Mouse (Mus musculus) gastrocnemius, postnatal 14 days (tissue): Measurements from ENCODE around the gene Gstm5. TPM values are rescaled to one million over a fixed set of nuclear protein-coding genes. Genes with fewer than 3 reads are reported as not detected.

Source experiments
- DNase-seq: peaks from one replicate; pipeline ENCODE4 v3.0.0; 2021; ENCODE audit warnings: mixed read lengths
- intact Hi-C: fragments of 180-260 bp; cut with DNase I; formaldehyde crosslinking; loops from one replicate; pipeline ENCODE4 v1.15.1; 2025; ENCODE audit warnings: low total_unique reads
- total RNA-seq, 2 experiments: library from RNA; stranded (reverse); gene quantifications; 2 replicates each; pipeline ENCODE4 v1.2.3; 2021

Gstm5 gene
- total RNA-seq, 2 experiments from 2014 or later = 58.5 to 60.1 TPM

- intact Hi-C loops = no loop called here
- DNase-seq = no peak
Observed at GRCm38 (mm10) chr3:107925335-107925734, 29.7 kb downstream of the Gstm5 start.

GRCm38 (mm10) chr3:107927841-107928240, 32.2 kb downstream of the Gstm5 start:
- intact Hi-C loops = no loop called here

GRCm38 (mm10) chr3:107928691-107929090, 33.1 kb downstream of the Gstm5 start:
- DNase-seq = peak; percentile 3
- intact Hi-C loops = no loop called here

More at GRCm38 (mm10) chr3:107927841-107928240, 32.2 kb downstream of the Gstm5 start:
- peak; percentile 1 for DNase-seq

- intact Hi-C loops = no loop called here
- no peak for DNase-seq
Observed at GRCm38 (mm10) chr3:107929243-107929642, 33.6 kb downstream of the Gstm5 start.

DNA sequence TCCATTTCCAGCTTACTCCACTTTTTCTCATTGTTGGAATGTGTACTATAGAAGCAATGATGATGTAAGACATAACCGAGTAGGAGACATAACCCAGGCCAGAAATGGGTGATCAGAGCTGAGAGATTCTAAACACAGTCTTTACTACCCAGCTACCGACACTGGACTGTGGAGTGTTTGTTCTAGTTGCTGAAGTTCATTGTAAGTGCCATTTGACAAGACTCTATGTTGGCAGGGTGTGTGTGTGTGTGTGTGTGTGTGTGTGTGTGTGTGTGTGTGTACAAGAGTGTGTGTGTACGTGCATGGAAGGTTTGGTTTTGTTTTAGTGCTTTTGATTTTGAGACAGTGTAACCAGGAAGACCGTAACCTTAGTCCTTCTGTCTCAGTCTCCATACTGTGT, 34.1 kb downstream of the Gstm5 start:
- no peak for DNase-seq
- intact Hi-C loops = no loop called here

DNA sequence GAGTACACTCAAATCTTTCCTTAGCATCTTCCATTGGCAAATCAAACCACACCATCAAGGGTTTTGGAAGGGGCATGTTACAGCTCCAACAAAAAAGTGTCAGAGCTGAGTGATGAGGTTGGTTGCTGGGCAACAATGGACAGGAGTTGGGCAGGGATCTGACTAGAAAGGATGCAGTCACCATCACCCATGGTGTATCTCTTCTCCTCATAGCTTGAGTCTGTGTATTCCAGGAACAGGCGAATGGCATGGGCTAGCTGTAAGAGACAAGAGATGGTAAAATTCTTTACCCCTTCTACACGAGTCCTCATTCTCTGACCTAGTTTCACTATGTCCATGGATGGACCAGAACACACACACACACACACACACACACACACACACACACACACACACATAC, 35.5 kb downstream of the Gstm5 start:
- intact Hi-C loops = no loop called here
- no peak for DNase-seq

DNA sequence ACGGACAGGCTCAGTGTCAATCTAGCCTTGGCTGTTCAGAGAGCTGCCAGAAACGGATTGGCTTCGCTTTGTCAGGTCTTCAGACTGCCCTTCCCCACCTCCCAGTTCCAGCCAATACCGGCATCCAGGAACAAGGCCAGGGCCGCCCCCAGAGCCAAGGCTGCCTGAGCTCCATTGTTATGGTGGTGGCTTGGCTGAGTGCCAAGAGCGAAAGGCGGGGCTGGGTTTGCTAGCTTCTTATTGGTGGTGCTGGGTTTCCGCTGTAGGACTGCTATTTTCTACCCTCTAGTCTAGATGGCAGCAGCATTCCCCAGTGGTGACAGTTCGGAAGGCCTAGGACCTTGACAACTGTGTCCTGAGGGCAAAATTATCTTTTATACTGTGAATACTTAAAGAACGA, 36.0 kb downstream of the Gstm5 start, which contains the start of gene Gstm7:
Gene Gstm7, minus strand, starts transcription at position 148 of the 400 bp plus-strand sequence.
- DNase-seq = peak; percentile 97
- intact Hi-C loops = no loop called here

- peak; percentile 3 for DNase-seq
- intact Hi-C loops = no loop called here
Observed at GRCm38 (mm10) chr3:107932128-107932527, 36.5 kb downstream of the Gstm5 start.

DNA sequence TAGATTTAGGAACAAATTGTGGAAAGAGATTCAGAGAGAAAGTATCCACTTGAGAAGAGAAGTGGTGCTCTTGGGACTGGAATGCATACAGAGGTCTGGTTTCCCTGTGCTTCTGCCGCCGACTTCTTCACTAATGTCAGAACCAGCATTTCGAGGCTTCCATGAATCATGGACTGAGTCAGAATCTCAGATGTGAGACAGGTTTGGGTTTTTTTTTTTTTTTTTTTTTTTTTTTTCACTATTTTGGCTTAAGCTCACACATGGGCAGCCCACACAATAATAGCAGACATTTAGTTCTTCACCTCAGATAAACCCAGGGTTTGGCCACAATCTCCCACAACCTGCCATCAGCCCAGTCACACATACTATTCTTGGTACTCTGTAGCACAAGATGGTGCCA, 39.6 kb downstream of the Gstm5 start:
- DNase-seq = no peak
- intact Hi-C loops = no loop called here

DNA sequence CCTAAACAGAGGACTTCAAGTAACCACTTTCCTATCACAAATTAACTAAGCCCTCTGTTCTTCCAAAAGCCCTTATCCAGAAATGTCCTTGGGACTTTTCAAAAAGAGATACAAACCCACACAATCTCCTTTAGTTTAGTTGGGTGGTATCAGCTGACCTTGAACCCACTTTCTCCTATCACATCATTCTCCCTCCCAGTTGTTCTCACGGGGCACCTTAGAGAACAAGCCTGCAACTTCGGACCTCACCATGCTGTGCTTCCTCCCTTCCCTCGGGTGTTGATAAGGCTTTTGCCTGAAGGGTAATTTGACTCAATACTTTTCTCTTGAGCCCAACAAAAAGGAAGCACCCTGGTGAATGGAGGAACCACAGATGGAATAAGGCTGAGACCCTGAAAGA, 40.3 kb downstream of the Gstm5 start:
- no peak for DNase-seq
- intact Hi-C loops = no loop called here

- DNase-seq = peak; percentile 75
- intact Hi-C loops = no loop called here
Observed at GRCm38 (mm10) chr3:107939403-107939802, 43.8 kb downstream of the Gstm5 start.

DNA sequence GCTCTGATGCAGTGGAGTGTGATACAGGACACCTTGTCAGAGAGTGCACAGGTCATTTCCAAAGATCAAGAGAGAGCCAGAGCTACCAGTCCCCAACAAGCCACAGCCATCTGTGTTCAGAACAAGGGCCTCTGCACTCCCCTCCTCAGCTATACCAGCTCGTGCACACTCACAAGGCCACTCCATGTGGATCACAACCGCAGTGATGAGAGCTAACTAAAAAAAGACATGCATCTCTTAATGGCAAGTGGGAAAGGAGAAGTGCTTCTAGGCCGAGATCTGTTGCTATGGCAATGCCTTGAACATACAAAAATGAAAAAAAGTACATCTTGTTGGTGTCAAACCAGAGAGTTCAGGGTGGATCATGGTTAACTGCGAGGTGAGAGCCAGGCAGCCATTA, 44.2 kb downstream of the Gstm5 start:
- DNase-seq = no peak
- intact Hi-C loops = loop anchor here (5.0 to 10.0 kb wide), 2 partner anchors 122 to 215 kb away; partner anchors contain the start of gene Gpr61

- no peak for DNase-seq
- intact Hi-C loops = loop anchor here (5.0 to 10.0 kb wide), 2 partner anchors 122 to 214 kb away; partner anchors contain the start of gene Gpr61
Observed at GRCm38 (mm10) chr3:107940524-107940923, 44.9 kb downstream of the Gstm5 start.

- DNase-seq = no peak
- intact Hi-C loops = loop anchor here (5.0 to 10.0 kb wide), 2 partner anchors 121 to 214 kb away; partner anchors contain the start of gene Gpr61
Observed at GRCm38 (mm10) chr3:107941261-107941660, 45.6 kb downstream of the Gstm5 start.

- intact Hi-C loops = loop anchor here (5.0 to 10.0 kb wide), 2 partner anchors 119 to 211 kb away; partner anchors contain the start of gene Gpr61
Observed at GRCm38 (mm10) chr3:107943239-107943990, 47.8 kb downstream of the Gstm5 start, which contains the start of gene Gstm6. TSS of gene Gstm6 (minus strand) at chr3:107943749.

DNA sequence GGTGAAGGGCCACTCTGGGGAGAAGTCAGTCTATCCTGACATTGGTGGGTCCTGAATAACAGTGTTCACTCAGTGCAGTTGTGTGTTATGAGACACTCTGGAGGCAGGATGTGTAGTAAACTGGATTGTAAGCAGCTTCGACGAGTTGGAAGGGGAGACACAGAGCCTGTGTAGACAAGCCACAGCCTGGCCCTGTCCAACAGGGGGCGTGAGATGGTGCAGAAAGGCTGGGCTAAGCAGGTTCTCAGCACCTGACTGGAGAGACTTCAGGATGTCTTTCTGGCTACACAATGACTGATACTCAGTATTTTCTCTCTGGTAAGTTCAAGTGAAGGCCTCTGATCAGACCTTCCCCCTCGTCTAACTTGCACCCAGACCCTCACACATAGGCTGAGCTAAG, 50.1 kb downstream of the Gstm5 start:
- DNase-seq = no peak
- intact Hi-C loops = loop anchor here (10.0 kb wide), 1 partner anchor 209 kb away; the partner anchor contains the start of gene Gpr61

More at GRCm38 (mm10) chr3:107943239-107943990, 47.8 kb downstream of the Gstm5 start, which contains the start of gene Gstm6:
- DNase-seq = peak; percentile 30

Other genes with a start within 250 kb of the Gstm5 start
- 10 to 100 TPM; 37.5 to 38.9 TPM for gene Ahcyl1, start 199.3 kb upstream of the Gstm5 start, total RNA-seq
- 10 to 100 TPM in 1 of 2 experiments, 1 to 10 TPM in 1; 7.9 to 10.9 TPM for gene Csf1, start 135.4 kb upstream of the Gstm5 start, total RNA-seq
- not detected for gene Eps8l3, start 18.6 kb upstream of the Gstm5 start, total RNA-seq
- gene Gstm7, start 36.0 kb downstream of the Gstm5 start, total RNA-seq = 10 to 100 TPM; 14.4 to 15.3 TPM
- 1 to 10 TPM in 1 of 2 experiments, under 1 TPM in 1; 0.95 to 1.0 TPM for gene Gstm6, start 47.9 kb downstream of the Gstm5 start, total RNA-seq
- gene Gstm3, start 73.5 kb downstream of the Gstm5 start, total RNA-seq = not detected
- 10 to 100 TPM; 43.8 to 50.8 TPM for gene Gstm2, start 90.6 kb downstream of the Gstm5 start, total RNA-seq
- 10 to 100 TPM; 84.0 to 90.4 TPM for gene Gstm1, start 122.2 kb downstream of the Gstm5 start, total RNA-seq
- 10 to 100 TPM; 11.4 to 12.0 TPM for gene Gstm4, start 149.1 kb downstream of the Gstm5 start, total RNA-seq
- gene Ampd2, start 190.8 kb downstream of the Gstm5 start, total RNA-seq = 1 to 10 TPM; 4.8 to 7.2 TPM
- gene Gnat2, start 197.0 kb downstream of the Gstm5 start, total RNA-seq = under 1 TPM in 1 of 2 experiments, not detected in 1; 0.23 TPM